Mouse (Mus musculus) liver, adult 2 months (tissue): ENCODE data around the gene Dpf3.

Source experiments
- CTCF ChIP-seq: fragments of 200-500 bp; IDR thresholded peaks from 2 replicates; pipeline ENCODE4 v1.5.1; 2011; ENCODE audit warnings: low read depth, low read length, control low read depth
- POLR2A ChIP-seq: fragments of 200-500 bp; IDR thresholded peaks from 2 replicates; pipeline ENCODE4 v1.6.1; 2011; ENCODE audit warnings: low read length, control low read depth; ENCODE audit not compliant: insufficient read depth; ENCODE audit errors: extremely low read depth

DNA sequence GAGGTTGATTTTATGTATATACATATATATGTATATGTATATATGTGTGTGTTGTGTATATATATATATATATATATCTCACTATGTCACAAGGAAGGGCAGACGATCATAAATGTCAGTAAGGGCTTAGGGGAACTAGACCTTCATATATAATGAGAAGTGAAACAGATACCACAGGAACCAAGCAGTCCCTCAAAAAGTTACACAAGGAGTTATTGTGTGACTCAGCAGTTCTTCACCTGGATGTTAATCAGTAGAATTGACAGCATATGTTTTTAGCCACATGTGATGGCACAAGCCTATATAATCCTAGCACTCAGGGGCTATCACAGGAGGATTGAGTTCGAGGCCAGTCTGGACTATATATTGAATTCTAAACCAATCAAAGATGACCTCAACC, 49.5 kb downstream of the Dpf3 start:
- TF ChIP-seq CTCF (no peak), POLR2A (no peak)
